Mouse (Mus musculus): ENCODE measurements around the gene Gm21258. TPM values are rescaled to one million over a fixed set of nuclear protein-coding genes. Genes with fewer than 3 reads are reported as not detected.
"Not testable (repeated sequence)": the region's sequence is repeated elsewhere in the genome, so short reads cannot be mapped to it uniquely, and the experiment has no call there.

The Gm21258 gene
- not detected for total RNA-seq (2021)
- long read RNA-seq, experiment 1 = 0 reads
- long read RNA-seq, experiment 2 = 0 reads

DNA sequence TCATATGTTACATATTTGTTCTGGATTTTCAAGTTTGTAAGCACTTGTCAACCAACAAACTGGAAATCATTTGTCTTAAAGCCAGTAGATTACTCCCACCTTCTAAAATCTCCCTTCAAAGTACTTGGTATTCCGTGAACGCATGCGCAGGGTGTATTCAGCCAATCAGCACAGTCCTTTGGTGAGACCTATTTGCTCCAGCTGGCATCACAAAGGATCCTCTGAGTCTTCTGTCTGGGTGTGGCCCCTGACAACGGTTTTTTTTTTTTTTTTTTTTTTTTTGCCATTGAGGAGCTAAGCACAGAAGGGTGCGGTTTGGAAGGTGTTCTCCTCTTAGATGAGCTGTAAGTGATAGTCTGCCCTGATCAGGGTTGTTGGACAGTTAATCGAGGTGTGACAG lies at the start of gene Gm21258:
TSS of gene Gm21258 (plus strand) at position 301 of the 400 bp plus-strand sequence.
- DNase-seq; intact Hi-C loops (cut with DNase I): not testable (repeated sequence)
